Mouse (Mus musculus) splenic B cell, adult 2 months (primary cell): ENCODE measurements at regions not wholly inside any gene's neighbourhood (a gene's known extent, or its start where the extent isn't known, plus 50 kb on each side); places are given as distances from the start of the nearest gene placed in this dataset.

Experiments used
- DNase-seq: peaks from one replicate; pipeline ENCODE4 v3.0.0-alpha.2; 2011; ENCODE audit warnings: low read depth, low spot score
- H3K27me3 ChIP-seq: 2 replicates; pipeline ENCODE4 v1.6.1; 2012; ENCODE audit warnings: mild to moderate bottlenecking, low read length, moderate library complexity, mixed read lengths; ENCODE audit not compliant: control insufficient read depth, poor library complexity, insufficient read depth, severe bottlenecking
- H3K36me3 ChIP-seq: 2 replicates; pipeline ENCODE4 v1.6.1; 2012; ENCODE audit warnings: mild to moderate bottlenecking, low read length, moderate library complexity, mixed read lengths; ENCODE audit not compliant: control insufficient read depth, poor library complexity, insufficient read depth, severe bottlenecking

DNA sequence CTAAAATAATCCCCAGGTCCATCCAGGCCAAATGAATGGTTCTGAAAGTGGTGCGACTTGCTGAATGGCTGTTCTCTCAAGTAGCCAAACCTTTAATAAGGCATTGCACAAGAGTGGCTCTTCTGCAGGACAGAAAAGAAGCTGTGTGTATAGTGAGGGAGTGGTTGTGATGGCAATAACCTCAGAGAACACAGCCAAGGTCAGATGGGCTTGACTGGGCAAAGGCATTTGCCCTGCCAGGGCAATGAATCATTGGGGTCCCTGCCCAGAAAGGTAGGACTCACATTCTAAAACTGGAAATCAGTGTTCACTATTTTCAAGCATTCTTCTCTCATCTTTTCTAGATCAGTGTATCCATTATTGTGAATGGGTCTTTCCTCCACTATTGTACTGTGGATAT, 295.4 kb upstream of the Usp25 start:
- no peak for DNase-seq
- no peaks in the 10 kb centered on the region for H3K27me3 ChIP-seq

DNA sequence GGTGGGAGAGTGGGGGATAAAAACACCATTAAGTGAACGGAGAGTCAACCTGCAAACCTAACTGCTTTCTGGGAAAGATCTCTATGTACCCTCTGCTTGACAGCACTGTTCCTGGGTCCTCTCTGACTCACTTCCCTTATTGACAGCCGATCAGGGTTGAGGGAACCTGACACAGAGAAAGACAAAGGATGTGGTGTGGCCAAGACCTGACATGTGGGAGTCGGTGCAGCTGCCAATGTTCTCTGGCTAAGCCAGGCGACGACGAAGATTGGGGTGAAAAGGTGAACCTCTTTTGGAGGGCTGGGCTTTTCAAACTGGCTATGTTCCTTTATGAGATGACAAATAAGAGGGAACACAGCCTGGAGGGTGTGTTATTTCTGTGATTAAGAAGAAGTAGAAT, 318.6 kb upstream of the Usp25 start:
- DNase-seq: peak; percentile 43
- Histone ChIP-seq H3K27me3 (0 out of 2 replicates have a peak, but pooled peaks cover 1% of the 10 kb centered on the region), H3K36me3 (no peaks in the 10 kb centered on the region)

More for the DNA sequence above, 295.4 kb upstream of the Usp25 start:
- no peaks in the 10 kb centered on the region for H3K36me3 ChIP-seq

DNA sequence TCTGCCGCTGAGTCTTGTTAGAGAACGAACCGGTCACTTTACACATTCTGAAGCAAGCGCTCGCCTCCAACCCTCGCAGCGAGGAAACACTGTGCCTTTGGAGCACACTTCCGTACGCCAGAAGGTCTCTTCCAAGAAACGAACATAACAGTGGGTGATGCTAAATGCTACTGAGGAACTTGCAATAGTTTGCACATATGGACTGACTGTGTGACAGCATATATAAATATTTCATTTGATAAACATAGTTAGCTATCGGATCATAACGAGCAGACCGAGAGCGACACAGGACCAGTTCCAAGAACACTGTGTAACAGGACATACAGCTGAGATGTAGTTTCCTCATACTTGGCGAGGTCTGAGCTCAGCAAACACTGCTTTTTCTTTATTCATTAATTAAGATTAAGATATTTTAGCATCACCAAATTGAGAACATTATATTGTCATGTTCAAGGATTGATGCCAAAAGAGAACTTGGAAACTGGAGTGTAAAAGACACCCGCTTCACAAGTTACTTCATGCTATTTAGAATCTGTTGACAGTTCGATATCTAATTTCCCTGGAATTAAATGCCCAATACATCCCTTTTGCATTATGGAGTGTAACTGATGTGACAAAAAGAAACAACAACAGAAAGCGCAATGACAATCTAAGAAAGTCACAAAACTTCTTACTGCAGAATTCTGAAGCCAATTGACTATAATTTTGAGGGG, 314.3 kb upstream of the Nrip1 start:
- no peaks in the 10 kb centered on the region for H3K36me3 ChIP-seq
- DNase-seq: no peak
- no peaks in the 10 kb centered on the region for H3K27me3 ChIP-seq

DNA sequence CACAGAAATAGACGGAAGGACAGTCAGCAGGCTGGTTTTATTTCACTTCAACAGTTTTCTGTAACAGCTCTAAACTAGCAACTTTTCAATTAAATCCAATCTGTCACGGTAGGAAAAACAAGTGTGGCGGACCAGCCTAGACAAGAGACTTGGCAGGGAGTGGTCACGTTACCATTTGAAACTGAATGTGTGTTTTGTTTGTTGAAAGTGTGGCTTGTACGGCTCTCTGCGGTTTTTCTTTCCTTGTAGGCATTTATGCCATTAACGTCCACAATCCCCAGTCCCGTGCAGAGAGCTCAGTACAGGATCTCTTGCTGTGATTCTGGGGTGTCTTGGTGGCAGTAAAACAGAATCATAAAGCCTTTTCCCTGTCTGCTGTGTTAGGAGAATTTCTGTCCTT, 311.9 kb upstream of the Nrip1 start:
- DNase-seq: no peak
- Histone ChIP-seq H3K27me3 (no peaks in the 10 kb centered on the region), H3K36me3 (no peaks in the 10 kb centered on the region)

DNA sequence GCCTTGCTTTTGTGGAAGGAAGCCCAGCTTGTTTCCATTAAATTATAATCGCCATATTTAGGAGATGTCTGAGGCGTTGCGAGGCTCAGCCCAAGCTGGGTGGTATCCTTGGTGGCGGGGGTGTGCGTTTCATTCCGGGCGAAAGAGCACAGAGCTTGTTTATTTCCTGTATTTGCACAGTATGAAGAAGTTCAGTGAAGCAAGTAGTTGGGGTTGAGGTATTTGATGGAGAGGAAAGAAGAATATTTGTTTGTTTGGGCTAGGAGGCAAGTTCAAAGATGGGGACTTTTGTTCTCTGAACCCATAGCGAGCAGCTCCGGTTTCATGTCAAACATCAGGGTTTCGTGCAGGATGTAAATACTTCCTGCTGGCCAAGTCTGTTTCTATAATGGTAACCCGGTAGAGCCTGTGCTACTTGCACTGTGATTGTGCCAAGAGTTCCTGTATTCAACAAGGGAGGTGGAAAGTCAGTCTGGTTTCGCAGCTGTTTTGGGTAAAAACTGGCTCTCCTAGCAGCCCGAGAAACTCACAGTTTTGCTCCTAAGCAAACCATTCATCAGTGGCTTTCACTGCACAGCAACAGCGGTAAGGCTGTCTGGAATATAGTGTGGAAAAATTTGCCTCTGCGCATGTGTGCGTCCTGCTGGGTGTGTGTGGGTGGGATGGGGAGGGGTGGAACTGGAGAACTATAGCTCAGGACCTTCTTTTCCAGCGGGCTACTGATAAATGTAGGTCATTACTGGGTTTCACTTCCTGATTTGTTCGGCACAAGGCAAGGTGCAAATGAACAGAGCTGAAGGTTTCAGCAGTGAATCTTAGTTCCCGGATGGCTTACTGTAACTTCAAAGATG, 306.7 kb upstream of the Nrip1 start:
- DNase-seq: peak; percentile 79
- no peaks in the 10 kb centered on the region for H3K36me3 ChIP-seq
- H3K27me3 ChIP-seq: no peaks in the 10 kb centered on the region

DNA sequence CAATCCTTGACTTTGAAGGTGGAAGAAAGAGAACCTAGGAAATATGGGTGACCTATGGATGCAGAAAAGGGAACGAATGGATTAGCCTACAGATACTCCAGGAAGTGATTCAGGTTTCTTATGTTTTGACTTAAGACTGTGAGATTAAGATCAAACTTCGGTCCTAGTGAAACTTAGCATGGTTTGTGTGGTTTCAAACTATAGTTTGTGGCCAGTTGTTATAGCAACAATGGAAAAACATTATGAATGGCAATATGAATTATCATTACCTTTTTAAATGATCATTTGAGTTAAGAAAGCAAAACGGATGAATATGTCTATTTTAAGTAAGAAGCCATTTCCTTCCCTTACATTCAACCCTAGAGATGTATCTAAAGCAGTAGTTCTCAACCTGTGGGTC, 305.3 kb upstream of the Nrip1 start:
- peak; percentile 41 for DNase-seq
- Histone ChIP-seq H3K36me3 (no peaks in the 10 kb centered on the region), H3K27me3 (no peaks in the 10 kb centered on the region)

DNA sequence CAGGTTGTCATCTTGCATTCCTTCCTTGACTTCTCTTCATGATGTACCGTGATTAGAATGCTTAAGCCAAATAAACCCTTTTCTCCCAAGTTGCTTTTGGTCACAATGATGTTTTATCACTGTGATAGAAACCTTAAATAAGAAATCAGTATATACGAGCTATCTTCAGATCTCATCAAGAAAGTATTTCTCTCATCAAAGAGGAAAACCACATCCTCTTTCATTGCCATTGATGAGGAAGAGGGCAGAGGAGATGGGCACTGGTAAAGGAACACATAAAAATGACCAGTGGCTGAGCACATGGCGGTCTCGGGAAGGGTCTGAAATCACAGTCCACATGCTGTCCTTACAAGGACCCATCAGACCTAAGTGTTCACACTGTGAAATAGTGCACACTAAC, 296.2 kb upstream of the Nrip1 start:
- H3K36me3 ChIP-seq: no peaks in the 10 kb centered on the region
- no peaks in the 10 kb centered on the region for H3K27me3 ChIP-seq
- DNase-seq: no peak

DNA sequence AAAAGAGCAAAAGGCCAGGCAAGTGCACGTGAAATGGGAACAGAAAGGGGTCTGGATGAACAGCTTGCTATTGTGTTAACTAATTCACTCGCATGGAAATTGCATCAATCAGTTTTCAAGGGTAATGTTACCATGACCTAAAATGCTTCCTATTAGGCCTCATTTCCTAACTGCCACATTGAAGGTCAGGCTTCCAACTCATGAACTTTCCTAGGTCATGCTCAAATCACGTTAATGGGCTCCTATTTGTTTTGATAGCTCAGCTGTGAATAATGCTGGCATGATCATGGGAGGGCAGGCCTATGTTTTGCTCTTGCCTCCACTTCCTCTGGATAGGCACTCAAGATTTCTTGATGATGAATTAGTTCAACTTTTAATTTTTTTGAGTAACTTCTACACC, 293.4 kb upstream of the Nrip1 start:
- no peaks in the 10 kb centered on the region for H3K36me3 ChIP-seq
- H3K27me3 ChIP-seq: no peaks in the 10 kb centered on the region
- DNase-seq: no peak

DNA sequence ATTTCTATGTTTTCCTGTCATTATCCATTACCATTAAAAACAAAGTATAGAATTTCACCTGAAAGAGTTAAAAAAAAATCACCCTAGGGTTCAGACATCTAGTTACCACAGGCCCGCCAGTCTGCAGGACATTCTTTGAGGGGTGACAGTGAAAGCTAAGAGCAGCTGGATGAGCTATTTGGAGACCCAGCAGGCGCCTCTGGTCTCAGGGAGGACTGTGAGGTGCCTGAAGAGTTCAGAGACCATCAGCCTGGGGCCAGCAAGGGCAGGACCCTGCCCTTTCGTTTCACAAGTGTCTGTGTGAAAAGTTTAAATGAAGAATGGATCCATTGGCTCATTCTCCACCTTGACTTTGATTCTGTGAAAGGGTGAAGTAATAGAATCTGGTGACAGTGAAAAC, 281.5 kb upstream of the Nrip1 start:
- no peak for DNase-seq
- H3K36me3 ChIP-seq: no peaks in the 10 kb centered on the region
- no peaks in the 10 kb centered on the region for H3K27me3 ChIP-seq

DNA sequence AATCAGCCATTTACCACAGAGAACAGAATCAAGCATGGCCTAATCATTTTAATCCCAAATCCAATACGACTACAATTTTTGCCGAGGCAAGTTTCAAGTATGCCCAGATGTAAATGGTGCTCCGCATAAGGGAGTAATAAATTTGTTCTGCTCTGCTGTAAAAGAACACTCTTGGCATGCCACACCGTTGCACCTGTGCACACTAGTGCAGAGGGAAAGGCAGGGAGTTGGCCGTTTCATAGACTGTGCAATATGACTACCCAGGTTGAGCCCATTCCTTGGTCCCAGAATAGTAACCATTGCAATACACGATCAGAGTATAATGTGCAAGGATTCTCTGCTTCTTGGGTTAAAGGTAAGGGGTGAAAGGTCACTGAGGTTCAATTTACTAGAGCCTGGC, 270.7 kb upstream of the Nrip1 start:
- no peaks in the 10 kb centered on the region for H3K36me3 ChIP-seq
- no peaks in the 10 kb centered on the region for H3K27me3 ChIP-seq
- no peak for DNase-seq

DNA sequence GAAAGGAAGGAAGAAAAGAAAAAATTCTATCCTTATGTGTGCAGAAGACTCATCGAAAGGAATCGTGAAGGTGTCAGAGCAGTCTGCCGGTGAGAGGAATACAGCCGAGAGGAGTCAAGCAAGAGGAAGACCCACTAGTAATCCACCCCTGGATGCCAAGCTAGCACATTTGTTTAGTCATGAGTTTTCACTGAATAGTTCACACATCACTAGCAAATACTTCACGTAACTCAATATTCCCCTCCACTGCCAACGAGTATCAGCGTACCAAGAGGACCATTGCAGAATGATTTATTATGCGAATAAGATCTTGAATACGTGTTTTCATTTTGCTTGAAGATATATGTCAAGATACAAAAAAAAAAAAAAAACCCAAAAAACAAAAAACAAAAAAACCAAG, 270.2 kb upstream of the Nrip1 start:
- Histone ChIP-seq H3K27me3 (no peaks in the 10 kb centered on the region), H3K36me3 (no peaks in the 10 kb centered on the region)
- no peak for DNase-seq

DNA sequence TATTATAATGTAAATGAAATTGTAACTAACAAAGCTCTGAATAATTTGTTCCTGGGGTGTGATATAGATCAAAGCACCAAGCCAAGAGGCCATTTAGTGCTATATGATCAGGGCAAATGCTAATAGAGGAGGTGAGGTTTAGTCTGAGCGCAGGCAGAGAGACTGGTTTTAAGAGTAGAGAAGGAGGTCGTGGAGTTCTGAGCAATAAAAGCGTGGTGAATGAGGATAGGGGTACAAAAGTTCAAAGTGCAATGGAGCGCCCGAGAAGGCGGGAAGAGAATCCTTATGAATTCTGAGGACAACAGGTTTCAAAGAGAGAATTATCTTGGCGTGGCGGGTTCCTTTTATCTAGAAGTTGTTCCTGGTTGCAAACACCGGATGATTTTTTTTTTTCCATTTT, 261.5 kb upstream of the Nrip1 start:
- H3K36me3 ChIP-seq: no peaks in the 10 kb centered on the region
- DNase-seq: no peak

DNA sequence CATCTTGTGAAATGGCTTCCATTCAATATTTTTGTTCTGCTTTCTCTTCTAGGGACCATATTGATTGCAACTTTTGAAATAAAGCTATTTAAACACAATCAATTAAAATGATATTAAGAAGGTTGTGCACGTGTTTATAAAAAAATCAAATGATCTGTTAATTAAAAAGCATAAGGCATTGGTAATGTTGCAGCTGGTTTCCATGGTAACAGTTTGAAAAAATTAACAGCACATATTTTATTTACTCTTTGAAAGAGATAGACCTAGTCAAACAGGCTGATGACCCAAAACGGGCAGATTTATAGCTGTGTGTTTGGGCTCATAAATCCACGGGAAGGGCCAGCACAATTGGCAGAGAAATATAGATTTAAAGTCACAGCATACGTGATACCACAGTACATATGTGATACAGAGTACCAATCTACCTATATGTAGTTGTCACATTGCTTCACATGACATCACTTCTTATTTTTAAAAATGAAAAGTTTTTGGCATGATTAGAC, 260.6 kb upstream of the Nrip1 start:
- no peak for DNase-seq
- Histone ChIP-seq H3K36me3 (no peaks in the 10 kb centered on the region), H3K27me3 (no peaks in the 10 kb centered on the region)

More for the DNA sequence above, 261.5 kb upstream of the Nrip1 start:
- H3K27me3 ChIP-seq: no peaks in the 10 kb centered on the region

DNA sequence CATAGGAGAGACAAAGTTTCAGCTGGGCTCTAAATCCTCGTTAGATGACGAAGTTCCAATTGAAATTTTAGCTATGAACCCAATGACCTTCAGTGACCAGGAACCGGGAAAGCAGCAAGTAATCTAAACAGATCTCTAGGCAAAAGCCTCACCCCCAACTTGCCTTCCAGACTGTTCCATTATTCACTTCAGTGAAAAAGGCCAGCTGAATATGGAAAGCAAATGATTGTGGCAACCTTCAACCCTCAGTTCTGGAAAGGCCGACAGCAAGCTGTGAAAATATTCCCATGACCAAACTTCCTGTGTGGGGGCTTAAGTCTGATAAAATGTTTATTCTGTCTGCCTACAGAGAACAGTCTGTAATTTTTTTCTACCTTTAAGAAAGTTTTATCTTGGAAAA, 252.5 kb upstream of the Nrip1 start:
- no peaks in the 10 kb centered on the region for H3K27me3 ChIP-seq
- DNase-seq: no peak
- no peaks in the 10 kb centered on the region for H3K36me3 ChIP-seq

DNA sequence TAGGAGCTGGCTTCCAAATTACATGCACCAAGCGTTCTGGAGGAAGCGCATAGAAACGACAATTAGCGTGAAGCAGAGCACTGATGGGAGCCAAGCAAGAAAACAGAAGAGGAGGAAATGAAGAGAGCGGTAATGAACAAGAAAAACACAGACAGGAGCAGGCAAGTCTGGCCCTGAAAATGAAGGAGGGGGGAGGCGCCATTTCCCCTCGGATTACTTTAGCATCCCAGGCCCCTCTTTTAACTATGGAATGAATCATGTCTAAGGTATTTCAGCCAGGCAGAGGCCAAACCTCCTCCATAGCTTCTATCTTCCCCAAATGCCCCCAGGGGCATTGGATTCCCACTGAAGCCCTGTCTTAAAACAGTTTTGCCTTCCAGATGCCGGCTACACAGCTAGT, 248.1 kb upstream of the Nrip1 start:
- no peaks in the 10 kb centered on the region for H3K36me3 ChIP-seq
- no peak for DNase-seq
- no peaks in the 10 kb centered on the region for H3K27me3 ChIP-seq
